Mouse (Mus musculus) heart, postnatal 0 days (tissue): ENCODE results near the gene Slc31a2.

Experiments
- CTCF ChIP-seq: IDR thresholded peaks from 2 replicates; pipeline ENCODE4 v1.5.1; 2016; ENCODE audit warnings: antibody characterized with exemption, control low read depth, low read depth
- EP300 ChIP-seq: IDR thresholded peaks from 2 replicates; pipeline ENCODE4 v1.6.1; 2016; ENCODE audit warnings: antibody characterized with exemption, low read depth

DNA sequence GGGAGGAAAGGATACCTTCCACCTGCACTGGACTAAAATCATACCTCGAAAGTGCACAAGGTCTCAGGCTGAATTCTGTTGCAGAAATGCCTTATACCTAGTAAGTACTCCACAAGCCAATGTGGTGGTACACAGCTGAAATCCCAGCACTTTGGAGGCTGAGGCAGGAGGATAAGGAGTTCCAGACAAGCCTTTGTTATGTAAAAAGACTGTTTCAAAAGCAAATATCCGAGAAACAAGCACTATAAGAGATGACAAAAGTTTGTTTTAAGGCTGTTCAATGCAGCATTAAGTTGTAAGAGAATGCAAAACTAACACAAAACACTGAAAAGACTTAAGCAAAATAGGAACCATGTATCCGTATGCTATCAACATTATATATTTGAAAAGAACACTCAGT, 52.2 kb downstream of the Slc31a2 start:
- TF ChIP-seq CTCF (no peak), EP300 (no peak)
